Mouse (Mus musculus) spleen, adult 2 months (tissue): ENCODE measurements around the gene Arhgdib.

Experiments
- CTCF ChIP-seq: fragments of 200-500 bp; IDR thresholded peaks from 2 replicates; pipeline ENCODE4 v1.5.1; 2011; ENCODE audit warnings: mild to moderate bottlenecking, inconsistent platforms; ENCODE audit not compliant: insufficient read depth, insufficient read length, insufficient replicate concordance; ENCODE audit errors: extremely low read depth
- POLR2A ChIP-seq: fragments of 200-500 bp; IDR thresholded peaks from 2 replicates; pipeline ENCODE4 v1.6.1; 2011; ENCODE audit warnings: low read depth, low read length, inconsistent platforms

DNA sequence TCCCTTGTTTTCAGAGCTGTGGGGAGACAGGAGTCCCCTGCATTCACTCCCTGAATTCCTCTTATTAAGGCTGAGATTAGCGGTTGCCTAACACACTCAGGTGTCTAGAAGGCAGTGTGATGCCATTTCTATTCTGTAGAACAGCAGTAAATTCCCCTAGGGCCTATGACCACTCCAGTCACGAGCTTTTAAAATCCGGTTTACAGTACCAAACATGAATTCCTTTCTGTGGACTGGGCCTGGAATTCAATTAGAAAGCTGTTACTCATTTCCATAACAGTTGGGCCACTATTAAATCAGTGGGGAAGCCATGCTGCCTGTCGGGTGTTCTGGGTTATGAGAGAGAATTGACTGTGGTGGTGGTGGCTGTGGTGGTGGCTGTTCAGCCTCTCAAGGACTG is 6.0 kb upstream of the Arhgdib start:
- TF ChIP-seq POLR2A (no peak), CTCF (no peak)
